Comparison of ENCODE assay signal across 18 mouse cellular contexts in genomic region chr1:106380465-106380864, GRCm38 (mm10).
DNase-seq lines count a peak whose midpoint lies in the region; ATAC-seq and TF ChIP-seq lines count a peak whose summit lies in the region.
"Had no signal": no experiment of that assay in that cellular context is flagged by ENCODE, and none has a peak within 500 bp of the region (broad histone marks: within the 10 kb centered on the region; RNA-seq: fewer than 3 reads in every experiment).

No protein-coding gene starts in this region.

- WGBS in midbrain, embryonic 10.5 days, result 44% methylated on average over 1 of the region's 1 CpGs
- 7% methylated on average over 1 of the region's 1 CpGs for WGBS in midbrain, postnatal 0 days
- WGBS in forebrain, embryonic 16.5 days, result 6% methylated on average over 1 of the region's 1 CpGs
- 95% methylated on average over 1 of the region's 1 CpGs for WGBS in thymus, adult 2 months
- 65% methylated on average over 1 of the region's 1 CpGs for WGBS in kidney, adult 2 months

- no peak for TF ChIP-seq CTCF in midbrain, postnatal 0 days (IDR thresholded peaks at IDR 0.05)
- no peak for TF ChIP-seq CTCF in thymus, adult 2 months (IDR thresholded peaks at IDR 0.05; ENCODE audit: borderline replicate concordance, control insufficient read depth, extremely low read depth, insufficient read depth, low read length, poor library complexity)
- TF ChIP-seq CTCF in kidney, adult 2 months (conservative IDR thresholded peaks at IDR 0.05; ENCODE audit: insufficient read depth, insufficient read length, low read depth, low read length), result no peak

- H3K4me2 ChIP-seq in midbrain, postnatal 0 days (ENCODE audit: low read depth, low read length, poor library complexity, severe bottlenecking), result no peak overlapping the region
- no peak overlapping the region for H3K4me2 ChIP-seq in forebrain, embryonic 16.5 days (ENCODE audit: low read length)
- H3K4me2 ChIP-seq: embryonic facial prominence, embryonic 15.5 days; intestine, embryonic 15.5 days had no signal

- no peak overlapping the region for H3K9ac ChIP-seq in midbrain, postnatal 0 days (replicated peaks; ENCODE audit: low read length, poor library complexity, severe bottlenecking)
- no peak overlapping the region for H3K9ac ChIP-seq in forebrain, embryonic 16.5 days (replicated peaks; ENCODE audit: low read depth, low read length)
- H3K9ac ChIP-seq: embryonic facial prominence, embryonic 15.5 days; intestine, embryonic 15.5 days had no signal

- H3K4me1 ChIP-seq in midbrain, embryonic 10.5 days, result peaks cover 12% of the 10 kb centered on the region
- H3K4me1 ChIP-seq in midbrain, postnatal 0 days (ENCODE audit: insufficient read depth, low read length), result no peaks in the 10 kb centered on the region
- peaks cover 8% of the 10 kb centered on the region for H3K4me1 ChIP-seq in forebrain, embryonic 16.5 days (replicated peaks; ENCODE audit: control insufficient read depth, insufficient read depth, low read length)
- no peaks in the 10 kb centered on the region for H3K4me1 ChIP-seq in thymus, adult 2 months (replicated peaks; ENCODE audit: control insufficient read depth, insufficient read depth, low read length)
- H3K4me1 ChIP-seq in kidney, adult 2 months (ENCODE audit: control insufficient read depth, insufficient read depth, low read length), result no peaks in the 10 kb centered on the region
- H3K4me1 ChIP-seq: embryonic facial prominence, embryonic 15.5 days; intestine, embryonic 15.5 days had no signal

- no peaks in the 10 kb centered on the region for H3K27me3 ChIP-seq in midbrain, embryonic 10.5 days (ENCODE audit: low read depth, poor library complexity, severe bottlenecking)
- no peaks in the 10 kb centered on the region for H3K27me3 ChIP-seq in midbrain, postnatal 0 days (ENCODE audit: insufficient read depth, low read length)
- H3K27me3 ChIP-seq in forebrain, embryonic 16.5 days (replicated peaks; ENCODE audit: control insufficient read depth, insufficient read depth, low read length), result no peaks in the 10 kb centered on the region
- H3K27me3 ChIP-seq in thymus, adult 2 months (ENCODE audit: control insufficient read depth, insufficient read depth, low read length), result no peaks in the 10 kb centered on the region
- H3K27me3 ChIP-seq in kidney, adult 2 months (replicated peaks; ENCODE audit: control insufficient read depth, insufficient read depth, low read length), result no peaks in the 10 kb centered on the region
- H3K27me3 ChIP-seq: embryonic facial prominence, embryonic 15.5 days; intestine, embryonic 15.5 days had no signal

- no peak for ATAC-seq in midbrain, postnatal 0 days (ENCODE audit: low FRiP score)
- ATAC-seq in forebrain, embryonic 16.5 days, result peak; percentile 64
- ATAC-seq in megakaryocyte-erythroid progenitor cell, adult 5-6 weeks (replicated peaks; ENCODE audit: low FRiP score, low TSS enrichment, poor library complexity, severe bottlenecking), result 0 out of 2 replicates have a peak, but pooled peaks have one; percentile 34
- ATAC-seq in erythroblast, adult 5-6 weeks (replicated peaks; ENCODE audit: low FRiP score, poor library complexity, severe bottlenecking), result no peak
- ATAC-seq: intestine, embryonic 15.5 days had no signal

- no peak for TF ChIP-seq POLR2A in thymus, adult 2 months (IDR thresholded peaks at IDR 0.05; ENCODE audit: control insufficient read depth, extremely low read depth, insufficient read depth, low read length, poor library complexity)
- no peak for TF ChIP-seq POLR2A in kidney, adult 2 months (IDR thresholded peaks at IDR 0.05; ENCODE audit: low read depth, low read length)

- no peak overlapping the region for H3K4me3 ChIP-seq in midbrain, embryonic 10.5 days
- no peak overlapping the region for H3K4me3 ChIP-seq in midbrain, postnatal 0 days (ENCODE audit: low read depth, low read length)
- no peak overlapping the region for H3K4me3 ChIP-seq in forebrain, embryonic 16.5 days (replicated peaks; ENCODE audit: low read length)
- no peak overlapping the region for H3K4me3 ChIP-seq in thymus, adult 2 months (ENCODE audit: control insufficient read depth, insufficient read depth, low read length)
- H3K4me3 ChIP-seq in kidney, adult 2 months (ENCODE audit: insufficient read depth, low read depth, low read length), result no peak overlapping the region
- H3K4me3 ChIP-seq: embryonic facial prominence, embryonic 15.5 days; intestine, embryonic 15.5 days had no signal

- no peaks in the 10 kb centered on the region for H3K9me3 ChIP-seq in midbrain, embryonic 10.5 days (replicated peaks)
- H3K9me3 ChIP-seq in midbrain, postnatal 0 days (ENCODE audit: low read length), result no peaks in the 10 kb centered on the region
- H3K9me3 ChIP-seq in forebrain, embryonic 16.5 days (ENCODE audit: control insufficient read depth, low read length), result no peaks in the 10 kb centered on the region
- H3K9me3 ChIP-seq: embryonic facial prominence, embryonic 15.5 days; intestine, embryonic 15.5 days had no signal

- 0 out of 2 replicates have a peak overlapping the region, but pooled peaks have one; percentile 1 for H3K27ac ChIP-seq in midbrain, embryonic 10.5 days (replicated peaks)
- H3K27ac ChIP-seq in midbrain, postnatal 0 days (ENCODE audit: low read depth, low read length), result no peak overlapping the region
- H3K27ac ChIP-seq in forebrain, embryonic 16.5 days (ENCODE audit: low read length), result no peak overlapping the region
- no peak overlapping the region for H3K27ac ChIP-seq in thymus, adult 2 months (ENCODE audit: control insufficient read depth, insufficient read depth, low read length)
- H3K27ac ChIP-seq in kidney, adult 2 months (ENCODE audit: insufficient read depth, low read depth, low read length), result no peak overlapping the region
- H3K27ac ChIP-seq: embryonic facial prominence, embryonic 15.5 days; intestine, embryonic 15.5 days had no signal

- no peak for DNase-seq in midbrain, embryonic 10.5 days (ENCODE audit: low spot score)
- no peak for DNase-seq in midbrain, postnatal 0 days (ENCODE audit: low spot score)
- DNase-seq in thymus, adult 2 months, result no peak
- DNase-seq in kidney, adult 2 months, result no peak
- DNase-seq: adrenal gland, postnatal 36 days; cerebellum, adult 9-10 months; gastrocnemius, postnatal 25 days; heart, postnatal 10 days; left cerebral cortex, postnatal 4 days; lung, adult 18-20 months; lung, postnatal 4 days; right cerebral cortex, postnatal 4 days; thymus, adult 18-20 months had no signal

- H3K36me3 ChIP-seq in midbrain, embryonic 10.5 days, result peaks cover 7% of the 10 kb centered on the region; the same call in 1 of the 2 replicates
- H3K36me3 ChIP-seq in midbrain, postnatal 0 days (ENCODE audit: insufficient read depth, low read length), result no peaks in the 10 kb centered on the region
- peaks cover 2% of the 10 kb centered on the region; the same call in 1 of the 2 replicates for H3K36me3 ChIP-seq in forebrain, embryonic 16.5 days (ENCODE audit: control insufficient read depth, insufficient read depth)
- H3K36me3 ChIP-seq in thymus, adult 2 months (ENCODE audit: control insufficient read depth, insufficient read depth, low read length), result no peaks in the 10 kb centered on the region
- no peaks in the 10 kb centered on the region; the same call in 1 of the 2 replicates for H3K36me3 ChIP-seq in kidney, adult 2 months (ENCODE audit: control insufficient read depth, insufficient read depth, low read length)
- H3K36me3 ChIP-seq: embryonic facial prominence, embryonic 15.5 days; intestine, embryonic 15.5 days had no signal

Comparison
In these comparisons a context has a peak if more than half of its experiments do, and no peak if none do; other contexts are left out.
1. ATAC-seq: peak in forebrain, embryonic 16.5 days (single experiment) and megakaryocyte-erythroid progenitor cell, adult 5-6 weeks (single experiment); none in midbrain, postnatal 0 days (single experiment) and erythroblast, adult 5-6 weeks (single experiment).